Mouse (Mus musculus) kidney, adult 2 months (tissue): Measurements from ENCODE around the gene Npm1.

ENCODE experiments used
- CTCF ChIP-seq: fragments of 200-500 bp; conservative IDR thresholded peaks from 2 replicates; pipeline ENCODE4 v1.5.1; 2011; ENCODE audit warnings: low read depth, mild to moderate bottlenecking, control low read depth, low read length, moderate library complexity, mixed read lengths; ENCODE audit not compliant: insufficient read depth, insufficient read length
- POLR2A ChIP-seq: fragments of 200-500 bp; IDR thresholded peaks from one replicate; pipeline ENCODE4 v1.6.1; 2011; ENCODE audit warnings: low read depth, low read length, control low read depth

- no peak for TF ChIP-seq POLR2A
- no peak for TF ChIP-seq CTCF
Observed at GRCm38 (mm10) chr11:33179802-33180201, 16.8 kb upstream of the Npm1 start.
